12 mouse cellular contexts compared by ENCODE assay signal in the genomic region with DNA sequence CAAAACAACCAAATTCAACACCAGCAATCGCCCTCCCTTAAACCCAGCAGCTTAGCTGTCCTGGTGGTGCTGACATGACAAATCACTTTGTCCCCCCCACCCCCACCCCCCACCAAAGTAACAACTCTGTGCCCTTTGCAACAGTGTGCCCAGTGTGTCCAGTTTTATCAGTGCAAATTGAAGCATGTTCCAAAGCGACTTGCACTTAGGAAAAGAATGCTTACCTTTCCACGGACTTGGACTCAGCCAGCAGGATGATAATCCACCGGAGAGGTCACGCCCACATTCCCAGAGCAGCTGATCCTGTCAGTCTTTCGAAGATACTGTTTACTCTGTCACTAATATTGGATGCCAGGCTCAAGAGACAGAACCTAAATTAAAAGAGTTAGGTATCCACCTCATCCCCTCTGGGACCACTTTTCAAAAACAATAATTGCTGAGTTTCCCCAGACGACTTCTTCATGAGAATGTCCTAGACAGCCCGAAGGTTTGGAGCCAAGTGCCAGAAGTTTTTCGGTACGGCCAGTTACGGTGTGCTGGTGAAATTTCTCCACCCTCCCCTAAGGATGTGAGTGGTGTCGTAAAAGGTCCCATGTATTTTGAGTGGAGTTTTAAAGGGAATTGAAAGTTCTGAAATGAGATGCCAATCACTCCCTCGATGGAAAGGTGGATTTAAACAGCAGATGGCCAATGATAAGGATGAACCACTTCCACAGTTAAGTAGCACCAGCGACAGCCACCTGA. TPM values are rescaled to one million over a fixed set of nuclear protein-coding genes. Genes with fewer than 3 reads are reported as not detected.
DNase-seq lines count a peak whose midpoint lies in the region; ATAC-seq and TF ChIP-seq lines count a peak whose summit lies in the region.
"Had no signal": no experiment of that assay in that cellular context is flagged by ENCODE, and none has a peak within 500 bp of the region (broad histone marks: within the 10 kb centered on the region; RNA-seq: fewer than 3 reads in every experiment).

TSS of gene Mlip (minus strand) at position 538 of the 744 bp plus-strand sequence.

- no peak within 1 kb of the TSS for H3K4me3 ChIP-seq in midbrain, embryonic 11.5 days (ENCODE audit: low read depth, low read length)
- H3K4me3 ChIP-seq in midbrain, postnatal 0 days (ENCODE audit: low read depth, low read length), result no peak within 1 kb of the TSS
- H3K4me3 ChIP-seq: embryonic facial prominence, embryonic 13.5 days; intestine, embryonic 15.5 days; neural tube, embryonic 12.5 days had no signal

- DNase-seq in midbrain, embryonic 11.5 days (ENCODE audit: low spot score, missing footprints), result peak; percentile 68
- no peak for DNase-seq in midbrain, postnatal 0 days (ENCODE audit: low spot score)
- peak; percentile 44 to 45 for DNase-seq in heart, adult 9 months (ENCODE audit: low spot score in 2 of 2)
- no peak for DNase-seq in layer of hippocampus, postnatal 14 days (ENCODE audit: low spot score in 2 of 2)
- DNase-seq in urinary bladder, postnatal 10 days (ENCODE audit: low spot score), result no peak
- no peak for DNase-seq in right cerebral cortex, postnatal 14 days
- DNase-seq in cerebellum, adult 18-20 months, result no peak

- ATAC-seq in midbrain, embryonic 11.5 days (ENCODE audit: low FRiP score), result no peak
- ATAC-seq in midbrain, postnatal 0 days (ENCODE audit: low FRiP score), result no peak
- ATAC-seq: intestine, embryonic 15.5 days had no signal

- no peaks in the 10 kb centered on the region for H3K36me3 ChIP-seq in midbrain, embryonic 11.5 days (ENCODE audit: control insufficient read depth, insufficient read depth, low read length)
- no peaks in the 10 kb centered on the region for H3K36me3 ChIP-seq in midbrain, postnatal 0 days (ENCODE audit: insufficient read depth, low read length)
- H3K36me3 ChIP-seq: embryonic facial prominence, embryonic 13.5 days; intestine, embryonic 15.5 days; neural tube, embryonic 12.5 days had no signal

- WGBS in midbrain, embryonic 11.5 days, result 81% methylated on average over 14 of the region's 14 CpGs
- WGBS in midbrain, postnatal 0 days, result 75% methylated on average over 14 of the region's 14 CpGs

- no peaks in the 10 kb centered on the region for H3K9me3 ChIP-seq in midbrain, embryonic 11.5 days (ENCODE audit: control insufficient read depth, low read length)
- H3K9me3 ChIP-seq in midbrain, postnatal 0 days (ENCODE audit: low read length), result no peaks in the 10 kb centered on the region
- H3K9me3 ChIP-seq: embryonic facial prominence, embryonic 13.5 days; intestine, embryonic 15.5 days; neural tube, embryonic 12.5 days had no signal

- no peaks in the 10 kb centered on the region for H3K27me3 ChIP-seq in midbrain, embryonic 11.5 days (ENCODE audit: control insufficient read depth, insufficient read depth, low read length)
- H3K27me3 ChIP-seq in midbrain, postnatal 0 days (ENCODE audit: insufficient read depth, low read length), result no peaks in the 10 kb centered on the region
- H3K27me3 ChIP-seq: embryonic facial prominence, embryonic 13.5 days; intestine, embryonic 15.5 days; neural tube, embryonic 12.5 days had no signal

- H3K4me1 ChIP-seq in midbrain, embryonic 11.5 days (ENCODE audit: control insufficient read depth, insufficient read depth, low read length), result no peaks in the 10 kb centered on the region
- no peaks in the 10 kb centered on the region for H3K4me1 ChIP-seq in midbrain, postnatal 0 days (ENCODE audit: insufficient read depth, low read length)
- H3K4me1 ChIP-seq: embryonic facial prominence, embryonic 13.5 days; intestine, embryonic 15.5 days; neural tube, embryonic 12.5 days had no signal

- H3K27ac ChIP-seq in midbrain, embryonic 11.5 days (ENCODE audit: low read depth, low read length), result no peak within 1 kb of the TSS
- no peak within 1 kb of the TSS for H3K27ac ChIP-seq in midbrain, postnatal 0 days (ENCODE audit: low read depth, low read length)
- H3K27ac ChIP-seq: embryonic facial prominence, embryonic 13.5 days; intestine, embryonic 15.5 days; neural tube, embryonic 12.5 days had no signal

- H3K4me2 ChIP-seq in midbrain, embryonic 11.5 days, result no peak within 1 kb of the TSS
- H3K4me2 ChIP-seq in midbrain, postnatal 0 days (ENCODE audit: low read depth, low read length, poor library complexity, severe bottlenecking), result no peak within 1 kb of the TSS
- H3K4me2 ChIP-seq: embryonic facial prominence, embryonic 13.5 days; intestine, embryonic 15.5 days; neural tube, embryonic 12.5 days had no signal

- TF ChIP-seq CTCF in midbrain, postnatal 0 days (IDR thresholded peaks at IDR 0.05), result no peak

- no peak within 1 kb of the TSS for H3K9ac ChIP-seq in midbrain, embryonic 11.5 days (ENCODE audit: low read length)
- no peak within 1 kb of the TSS for H3K9ac ChIP-seq in midbrain, postnatal 0 days (replicated peaks; ENCODE audit: low read length, poor library complexity, severe bottlenecking)
- H3K9ac ChIP-seq: embryonic facial prominence, embryonic 13.5 days; intestine, embryonic 15.5 days; neural tube, embryonic 12.5 days had no signal

RNA-seq across cellular contexts. Expression of gene Mlip, which starts in this region (rescaled TPM):
- 0.63 TPM in 1 of 2 replicates, not detected in the other for polyA plus RNA-seq in midbrain, embryonic 11.5 days (2014; fragmentation: Nextera tagmentation; extraction: Ambion mirVana)
- total RNA-seq in midbrain, postnatal 0 days (2014; rRNA removed), result 0.60 and 3.6 TPM in 2 replicates
- polyA plus RNA-seq in midbrain, postnatal 0 days (2015; fragmentation: Nextera tagmentation; extraction: Ambion mirVana), result 1.8 and 1.9 TPM in 2 replicates
- 10 to 100 TPM; 41.6 to 54.9 TPM for total RNA-seq in layer of hippocampus, postnatal 14 days (2021)
- total RNA-seq: liver, adult 2 months; megakaryocyte, adult 5-6 weeks had no signal
- polyA plus RNA-seq: liver, adult 2 months had no signal

Comparison
In these comparisons a context has a peak if more than half of its experiments do, and no peak if none do; other contexts are left out.
1. Peak in DNase-seq in midbrain, embryonic 11.5 days; RNA of the gene not detected or under 1 TPM.
2. DNase-seq: peak in heart, adult 9 months (2 of 2); none in midbrain, postnatal 0 days (single experiment), layer of hippocampus, postnatal 14 days (0 of 2), urinary bladder, postnatal 10 days (single experiment), right cerebral cortex, postnatal 14 days (single experiment) and cerebellum, adult 18-20 months (0 of 2).